Mouse (Mus musculus) forebrain, embryonic 13.5 days (tissue): ENCODE measurements around the gene Pdk1. TPM values are rescaled to one million over a fixed set of nuclear protein-coding genes. Genes with fewer than 3 reads are reported as not detected.

ENCODE experiments used
- polyA plus RNA-seq: library from polyadenylated mRNA; unstranded; fragments of >200 nt; fragmentation: Nextera tagmentation; extraction: Ambion mirVana; gene quantifications from 2 replicates; pipeline ENCODE4 v1.2.1, GENCODE M21; 2015

The Pdk1 gene
- polyA plus RNA-seq, 1 experiment from 2014 or later: 17.0 TPM

Other genes starting within 250 kb of the Pdk1 start
- 31.1 and 32.0 TPM in 2 replicates for gene Itga6, start 127.6 kb upstream of the Pdk1 start, polyA plus RNA-seq
- 5.9 and 8.2 TPM in 2 replicates for gene Rapgef4, start 108.0 kb downstream of the Pdk1 start, polyA plus RNA-seq